ENCODE assay signal across 25 mouse cellular contexts in genomic region chr14:38533495-38533894, GRCm38 (mm10).
"Had no signal": no experiment of that assay in that cellular context is flagged by ENCODE, and none has a peak within 500 bp of the region (broad histone marks: within the 10 kb centered on the region; RNA-seq: fewer than 3 reads in every experiment).

No protein-coding gene starts in this region.

- H3K4me3 ChIP-seq: embryonic facial prominence, embryonic 10.5 days; embryonic facial prominence, embryonic 12.5 days; embryonic facial prominence, embryonic 13.5 days; embryonic facial prominence, embryonic 15.5 days; erythroblast, embryonic 14.5 days; forebrain, embryonic 10.5 days; forebrain, embryonic 12.5 days; forebrain, embryonic 13.5 days; forebrain, embryonic 15.5 days; gastrocnemius, adult 2 months; heart, adult 2 months had no signal

- H3K9ac ChIP-seq: embryonic facial prominence, embryonic 12.5 days; embryonic facial prominence, embryonic 13.5 days; embryonic facial prominence, embryonic 15.5 days; forebrain, embryonic 12.5 days; forebrain, embryonic 13.5 days; forebrain, embryonic 15.5 days; forebrain, postnatal 0 days had no signal

- H3K27ac ChIP-seq: embryonic facial prominence, embryonic 10.5 days; embryonic facial prominence, embryonic 12.5 days; embryonic facial prominence, embryonic 13.5 days; embryonic facial prominence, embryonic 15.5 days; forebrain, embryonic 10.5 days; forebrain, embryonic 12.5 days; forebrain, embryonic 13.5 days; forebrain, embryonic 15.5 days; gastrocnemius, adult 2 months; heart, adult 2 months had no signal

- H3K36me3 ChIP-seq: embryonic facial prominence, embryonic 10.5 days; embryonic facial prominence, embryonic 12.5 days; embryonic facial prominence, embryonic 13.5 days; embryonic facial prominence, embryonic 15.5 days; forebrain, embryonic 10.5 days; forebrain, embryonic 12.5 days; forebrain, embryonic 15.5 days had no signal

- H3K27me3 ChIP-seq: embryonic facial prominence, embryonic 12.5 days; embryonic facial prominence, embryonic 13.5 days; embryonic facial prominence, embryonic 15.5 days; forebrain, embryonic 12.5 days; forebrain, embryonic 13.5 days; forebrain, embryonic 15.5 days had no signal

- H3K4me1 ChIP-seq: embryonic facial prominence, embryonic 10.5 days; embryonic facial prominence, embryonic 12.5 days; embryonic facial prominence, embryonic 13.5 days; embryonic facial prominence, embryonic 15.5 days; forebrain, embryonic 10.5 days; forebrain, embryonic 12.5 days; forebrain, embryonic 13.5 days; forebrain, embryonic 15.5 days had no signal

- H3K9me3 ChIP-seq: embryonic facial prominence, embryonic 10.5 days; embryonic facial prominence, embryonic 12.5 days; embryonic facial prominence, embryonic 13.5 days; embryonic facial prominence, embryonic 15.5 days; forebrain, embryonic 10.5 days; forebrain, embryonic 12.5 days; forebrain, embryonic 13.5 days; forebrain, embryonic 15.5 days had no signal

- DNase-seq: cerebellum, adult 9-10 months; cerebellum, adult 9-11 months; cerebellum, postnatal 10 days; cerebellum, postnatal 14 days; cerebellum, postnatal 25 days; cerebellum, postnatal 36 days; embryo, embryonic 11 days; forebrain, postnatal 0 days; gastrocnemius, adult 2 months; gastrocnemius, postnatal 10 days; gastrocnemius, postnatal 14 days; gastrocnemius, postnatal 25 days; gastrocnemius, postnatal 36 days; heart, adult 11 months; heart, adult 18-20 months; heart, adult 2 months had no signal
